Mouse (Mus musculus) activated CD4-positive, CD25-positive, alpha-beta regulatory T cell, adult 4 months (primary cell): ENCODE results near the gene Slc22a23. TPM values are rescaled to one million over a fixed set of nuclear protein-coding genes. Genes with fewer than 3 reads are reported as not detected.

Experiments used
- ATAC-seq: one replicate; pipeline ENCODE4 v1.8.0; 2017
- polyA plus RNA-seq, 2 experiments: library from polyadenylated mRNA; unstranded; fragments of 100-300 nt; shearing (Covaris generic); gene quantifications; one replicate each; pipeline ENCODE4 v1.2.1; 2017

Slc22a23 gene
- polyA plus RNA-seq, 2 experiments from 2014 or later = 0.17 to 0.23 TPM

GRCm38 (mm10) chr13:34343719-34344375, 1.1 kb downstream of the Slc22a23 start:
- no peak for ATAC-seq

GRCm38 (mm10) chr13:34342286-34342890, 2.6 kb downstream of the Slc22a23 start:
- no peak for ATAC-seq

GRCm38 (mm10) chr13:34336895-34337294, 8.1 kb downstream of the Slc22a23 start:
- no peak for ATAC-seq

GRCm38 (mm10) chr13:34334847-34335246, 10.1 kb downstream of the Slc22a23 start:
- no peak for ATAC-seq

GRCm38 (mm10) chr13:34332762-34333161, 12.2 kb downstream of the Slc22a23 start:
- ATAC-seq = no peak

GRCm38 (mm10) chr13:34331399-34332186, 13.4 kb downstream of the Slc22a23 start:
- no peak for ATAC-seq

GRCm38 (mm10) chr13:34329589-34329988, 15.4 kb downstream of the Slc22a23 start:
- no peak for ATAC-seq

GRCm38 (mm10) chr13:34326992-34327391, 18.0 kb downstream of the Slc22a23 start:
- ATAC-seq = no peak

GRCm38 (mm10) chr13:34323361-34323760, 21.6 kb downstream of the Slc22a23 start:
- no peak for ATAC-seq

- ATAC-seq = no peak
Observed at GRCm38 (mm10) chr13:34320482-34320881, 24.5 kb downstream of the Slc22a23 start.

GRCm38 (mm10) chr13:34317051-34317450, 27.9 kb downstream of the Slc22a23 start:
- no peak for ATAC-seq

- no peak for ATAC-seq
Observed at GRCm38 (mm10) chr13:34316511-34316910, 28.5 kb downstream of the Slc22a23 start.

GRCm38 (mm10) chr13:34313033-34313491, 31.9 kb downstream of the Slc22a23 start:
- no peak for ATAC-seq

GRCm38 (mm10) chr13:34312346-34313002, 32.5 kb downstream of the Slc22a23 start:
- ATAC-seq = no peak

- ATAC-seq = no peak
Observed at GRCm38 (mm10) chr13:34311593-34311992, 33.4 kb downstream of the Slc22a23 start.

GRCm38 (mm10) chr13:34308604-34308927, 36.4 kb downstream of the Slc22a23 start:
- ATAC-seq = no peak

GRCm38 (mm10) chr13:34307696-34308603, 37.0 kb downstream of the Slc22a23 start:
- no peak for ATAC-seq

GRCm38 (mm10) chr13:34305964-34306671, 38.9 kb downstream of the Slc22a23 start:
- no peak for ATAC-seq

GRCm38 (mm10) chr13:34304896-34305295, 40.1 kb downstream of the Slc22a23 start:
- no peak for ATAC-seq

- ATAC-seq = no peak
Observed at GRCm38 (mm10) chr13:34303386-34304016, 41.5 kb downstream of the Slc22a23 start.

GRCm38 (mm10) chr13:34301585-34301984, 43.4 kb downstream of the Slc22a23 start:
- ATAC-seq = no peak
